Mouse (Mus musculus) spleen, postnatal 36 days (tissue): ENCODE data around the gene Eps8l2.
"Not testable (repeated sequence)": the region's sequence is repeated elsewhere in the genome, so short reads cannot be mapped to it uniquely, and the experiment has no call there.

ENCODE experiments used
- DNase-seq, 2 experiments: peaks; one replicate each; pipeline ENCODE4 v3.0.0; 2022; ENCODE audit warnings: low spot score in 2 of 2, mixed read lengths in 1 of 2

Gene Eps8l2

DNA sequence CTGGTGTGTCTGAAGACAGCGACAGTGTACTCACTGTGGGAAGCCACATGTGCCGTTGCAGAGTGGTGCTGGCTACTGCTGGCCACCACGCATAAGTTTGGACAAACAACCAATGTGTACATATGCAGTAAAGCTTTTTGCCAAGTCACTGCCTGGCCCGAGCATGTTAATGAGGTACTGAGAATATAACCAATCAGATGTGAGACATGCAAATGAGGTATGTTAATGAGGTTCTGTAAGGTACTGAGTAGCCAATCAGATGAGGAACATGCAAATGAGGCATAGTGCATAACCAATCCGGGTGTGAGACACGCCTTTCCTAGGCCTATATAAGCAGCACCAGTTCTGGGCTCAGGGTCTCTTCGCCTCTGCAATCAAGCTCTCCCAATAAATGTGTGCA, 69.0 kb downstream of the Eps8l2 start:
- not testable (repeated sequence) for DNase-seq

DNA sequence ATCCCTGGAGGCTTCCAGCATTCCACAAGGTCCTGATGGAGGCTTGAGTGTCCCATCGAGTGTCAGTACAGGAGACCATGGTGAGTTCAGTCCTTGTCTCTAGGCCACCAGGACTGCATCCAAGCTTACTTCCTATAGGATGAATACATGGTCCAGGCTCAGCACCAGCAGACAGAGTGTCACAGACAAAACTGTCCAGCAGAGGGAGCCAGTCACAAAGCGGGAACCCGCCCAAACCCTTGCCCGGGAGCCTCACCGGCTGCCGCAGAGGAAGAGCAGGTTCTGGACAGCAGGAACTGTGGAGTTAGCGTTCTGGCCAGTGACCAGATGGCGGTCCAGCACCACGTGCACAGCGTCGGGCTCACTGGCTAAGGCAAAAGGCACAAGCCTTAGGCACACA, 70.2 kb downstream of the Eps8l2 start:
- peak; percentile 71 to 76 for DNase-seq

DNA sequence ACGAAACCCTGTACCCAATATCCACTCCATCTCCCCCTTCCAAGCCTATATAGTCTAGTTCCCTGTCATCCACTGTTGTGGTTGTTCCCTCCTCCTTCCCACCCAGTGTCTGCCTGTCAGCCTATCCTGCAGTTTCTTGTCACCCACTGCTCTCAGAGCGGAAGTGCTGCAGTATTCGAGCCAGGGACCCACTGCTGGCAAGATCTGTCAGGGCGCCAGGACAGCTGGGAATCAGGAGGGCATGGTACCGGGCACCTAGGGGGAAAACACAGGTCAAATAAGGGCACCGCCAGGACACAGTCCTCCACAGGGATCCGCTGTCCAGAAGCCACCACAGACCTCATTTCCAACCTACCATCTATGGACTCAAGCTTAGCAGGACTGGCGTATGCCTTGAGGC, 72.0 kb downstream of the Eps8l2 start:
- DNase-seq, result no peak

GRCm38 (mm10) chr7:141411667-141412066, 73.0 kb downstream of the Eps8l2 start:
- no peak for DNase-seq
